Mouse (Mus musculus) small intestine, adult 2 months (tissue): ENCODE results near the gene Mgp. TPM values are rescaled to one million over a fixed set of nuclear protein-coding genes. Genes with fewer than 3 reads are reported as not detected.

Source experiments
- H3K27ac ChIP-seq: fragments of 200-500 bp; 2 replicates; pipeline ENCODE4 v1.5.1; 2012; ENCODE audit warnings: low read depth, low read length, control low read depth, inconsistent platforms; ENCODE audit not compliant: insufficient read depth
- H3K27me3 ChIP-seq: fragments of 200-500 bp; 2 replicates; pipeline ENCODE4 v1.6.1; 2012; ENCODE audit warnings: mild to moderate bottlenecking, moderate library complexity, low read length, inconsistent platforms; ENCODE audit not compliant: control insufficient read depth, insufficient read depth
- H3K36me3 ChIP-seq: fragments of 200-500 bp; 2 replicates; pipeline ENCODE4 v1.6.1; 2012; ENCODE audit warnings: mild to moderate bottlenecking, low read length, control low read depth, inconsistent platforms; ENCODE audit not compliant: control insufficient read depth, insufficient read depth
- H3K4me1 ChIP-seq: fragments of 200-500 bp; 2 replicates; pipeline ENCODE4 v1.6.1; 2012; ENCODE audit warnings: low read length, inconsistent platforms, mixed read lengths; ENCODE audit not compliant: control insufficient read depth, insufficient read depth, insufficient read length
- H3K4me3 ChIP-seq: fragments of 200-500 bp; 2 replicates; pipeline ENCODE4 v1.5.1; 2012; ENCODE audit warnings: low read depth, mild to moderate bottlenecking, control low read depth, inconsistent platforms, low read length, moderate library complexity
- CTCF ChIP-seq: fragments of 200-500 bp; IDR thresholded peaks from 2 replicates; pipeline ENCODE4 v1.5.1; 2012; ENCODE audit warnings: low read depth, mild to moderate bottlenecking, control low read depth, inconsistent platforms, low read length, moderate library complexity, mixed read lengths; ENCODE audit not compliant: insufficient replicate concordance, insufficient read length; ENCODE audit errors: extremely low read depth
- POLR2A ChIP-seq: fragments of 200-500 bp; IDR thresholded peaks from 2 replicates; pipeline ENCODE4 v1.6.1; 2012; ENCODE audit warnings: low read depth, mild to moderate bottlenecking, control low read depth, inconsistent platforms, low read length, moderate library complexity
- WGBS: fragments of 180-500 bp; shearing (Covaris S2); methylation state at CpG from one replicate; pipeline ENCODE4 v1.1.7; 2018; 5-methylcytosine and 5-hydroxymethylcytosine counted together
- polyA plus RNA-seq: library from polyadenylated mRNA; depleted of rRNA; stranded (reverse); fragments of >200 nt; gene quantifications from 2 replicates; pipeline ENCODE4 v1.2.3, GENCODE M21; 2012

Gene Mgp
- polyA plus RNA-seq, 1 experiment, result 91.8 TPM

- 69% methylated on average over 8 of the region's 8 CpGs for WGBS
- Histone ChIP-seq H3K4me3 (no peak overlapping the region), H3K27ac (no peak overlapping the region), H3K36me3 (no peaks in the 10 kb centered on the region), H3K27me3 (no peaks in the 10 kb centered on the region), H3K4me1 (peaks cover 7% of the 10 kb centered on the region)
- TF ChIP-seq CTCF, result no peak
- TF ChIP-seq POLR2A, result no peak
Measured at GRCm38 (mm10) chr6:136858420-136858819, 17.2 kb downstream of the Mgp start.

GRCm38 (mm10) chr6:136857873-136858260 is 17.8 kb downstream of the Mgp start:
- Histone ChIP-seq H3K36me3 (no peaks in the 10 kb centered on the region), H3K27me3 (no peaks in the 10 kb centered on the region), H3K4me3 (peak overlapping the region; percentile 21), H3K4me1 (peaks cover 7% of the 10 kb centered on the region), H3K27ac (0 out of 2 replicates have a peak overlapping the region, but pooled peaks have one; percentile 6)
- no peak for TF ChIP-seq CTCF
- TF ChIP-seq POLR2A, result no peak
- 13% methylated on average over 11 of the region's 11 CpGs for WGBS

- TF ChIP-seq CTCF (no peak), POLR2A (no peak)
- peak within 1 kb of the TSS; percentile 21 for H3K4me3 ChIP-seq
- WGBS, result 50% methylated on average over 18 of the region's 18 CpGs
- no peaks in the 10 kb centered on the region for H3K27me3 ChIP-seq
- no peaks in the 10 kb centered on the region for H3K36me3 ChIP-seq
- peaks cover 7% of the 10 kb centered on the region for H3K4me1 ChIP-seq
- H3K27ac ChIP-seq, result 0 out of 2 replicates have a peak within 1 kb of the TSS, but pooled peaks have one; percentile 6
Measured at GRCm38 (mm10) chr6:136857186-136857872, 18.3 kb downstream of the Mgp start, which contains the start of gene Art4. Art4 (minus strand) TSS chr6:136857733.

GRCm38 (mm10) chr6:136856071-136856636 is 19.5 kb downstream of the Mgp start:
- H3K27me3 ChIP-seq, result no peaks in the 10 kb centered on the region
- WGBS, result 41% methylated on average over 14 of the region's 14 CpGs
- no peak overlapping the region for H3K27ac ChIP-seq
- H3K4me1 ChIP-seq, result peaks cover 7% of the 10 kb centered on the region
- TF ChIP-seq POLR2A (no peak), CTCF (no peak)
- H3K36me3 ChIP-seq, result no peaks in the 10 kb centered on the region
- H3K4me3 ChIP-seq, result no peak overlapping the region

GRCm38 (mm10) chr6:136855183-136855582 is 20.4 kb downstream of the Mgp start:
- Histone ChIP-seq H3K27me3 (no peaks in the 10 kb centered on the region), H3K27ac (no peak overlapping the region), H3K4me3 (no peak overlapping the region), H3K4me1 (peaks cover 7% of the 10 kb centered on the region), H3K36me3 (no peaks in the 10 kb centered on the region)
- WGBS, result 66% methylated on average over 2 of the region's 2 CpGs
- TF ChIP-seq CTCF, result no peak
- no peak for TF ChIP-seq POLR2A

- Histone ChIP-seq H3K4me3 (no peak overlapping the region), H3K4me1 (peaks cover 7% of the 10 kb centered on the region), H3K27ac (no peak overlapping the region), H3K36me3 (no peaks in the 10 kb centered on the region), H3K27me3 (no peaks in the 10 kb centered on the region)
- WGBS, result 87% methylated on average over 11 of the region's 11 CpGs
- TF ChIP-seq CTCF (no peak), POLR2A (no peak)
Measured at GRCm38 (mm10) chr6:136854361-136854781, 21.3 kb downstream of the Mgp start.

GRCm38 (mm10) chr6:136852762-136853161 is 22.9 kb downstream of the Mgp start:
- WGBS, result 65% methylated on average over 3 of the region's 3 CpGs
- Histone ChIP-seq H3K27ac (no peak overlapping the region), H3K36me3 (no peaks in the 10 kb centered on the region), H3K27me3 (no peaks in the 10 kb centered on the region), H3K4me3 (no peak overlapping the region), H3K4me1 (peaks cover 7% of the 10 kb centered on the region)
- TF ChIP-seq POLR2A (no peak), CTCF (no peak)
